Mouse (Mus musculus): Measurements from ENCODE around the gene Dock9. TPM values are rescaled to one million over a fixed set of nuclear protein-coding genes. Genes with fewer than 3 reads are reported as not detected.

Gene Dock9
- total and polyA plus RNA-seq, 3 experiments: 19.8 to 25.7 (median 24.0) TPM

DNA sequence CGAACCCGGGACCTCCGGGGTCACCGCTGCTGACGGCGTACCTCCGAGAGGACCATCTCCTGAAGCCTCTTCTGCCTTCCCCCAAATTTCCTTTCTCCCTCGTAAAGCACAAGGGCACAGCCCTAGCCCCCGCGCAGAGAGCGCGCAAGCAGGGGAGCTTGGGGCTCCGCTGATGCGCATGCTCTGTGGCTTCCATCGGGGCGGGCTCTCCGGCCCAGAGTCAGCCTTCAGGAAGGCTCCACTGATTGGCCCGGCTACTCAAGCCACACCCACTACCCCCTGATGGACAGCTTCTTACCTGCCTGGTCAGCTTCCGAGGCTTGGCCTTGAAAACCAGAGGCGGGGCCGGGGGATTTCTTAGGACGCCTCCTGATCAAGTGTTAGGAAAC lies 768 bp upstream of the Dock9 start:
- Histone ChIP-seq H3K27ac (peak overlapping the region; percentile 88), H3K36me3 (ENCODE audit: control insufficient read depth, insufficient read depth, low read length) (no peaks in the 10 kb centered on the region), H3K9ac (ENCODE audit: low read depth, low read length) (peak overlapping the region; percentile 85), H3K4me1 (ENCODE audit: control insufficient read depth, insufficient read depth, low read length) (peaks cover 3% of the 10 kb centered on the region), H3K79me2 (replicated peaks; ENCODE audit: control insufficient read depth, insufficient read depth, low read length) (no peaks in the 10 kb centered on the region), H3K4me3 (peak overlapping the region; percentile 73), H3K27me3 (ENCODE audit: control insufficient read depth, insufficient read depth, low read length) (no peaks in the 10 kb centered on the region)
- TF ChIP-seq EP300 (IDR thresholded peaks at IDR 0.05; ENCODE audit: insufficient read depth, low read depth, low read length) (no peak), POLR2A (IDR thresholded peaks at IDR 0.05; ENCODE audit: insufficient read depth, low read depth, low read length) (peak; percentile 92)
- DNase-seq: peak; percentile 88 to 92
- 2% methylated on average over 22 of the region's 22 CpGs for WGBS
- intact Hi-C loops (cut with DNase I): loop anchor here (5.0 kb wide), 3 partner anchors 79 to 151 kb away; partner anchors contain the start of gene Ubac2

DNA sequence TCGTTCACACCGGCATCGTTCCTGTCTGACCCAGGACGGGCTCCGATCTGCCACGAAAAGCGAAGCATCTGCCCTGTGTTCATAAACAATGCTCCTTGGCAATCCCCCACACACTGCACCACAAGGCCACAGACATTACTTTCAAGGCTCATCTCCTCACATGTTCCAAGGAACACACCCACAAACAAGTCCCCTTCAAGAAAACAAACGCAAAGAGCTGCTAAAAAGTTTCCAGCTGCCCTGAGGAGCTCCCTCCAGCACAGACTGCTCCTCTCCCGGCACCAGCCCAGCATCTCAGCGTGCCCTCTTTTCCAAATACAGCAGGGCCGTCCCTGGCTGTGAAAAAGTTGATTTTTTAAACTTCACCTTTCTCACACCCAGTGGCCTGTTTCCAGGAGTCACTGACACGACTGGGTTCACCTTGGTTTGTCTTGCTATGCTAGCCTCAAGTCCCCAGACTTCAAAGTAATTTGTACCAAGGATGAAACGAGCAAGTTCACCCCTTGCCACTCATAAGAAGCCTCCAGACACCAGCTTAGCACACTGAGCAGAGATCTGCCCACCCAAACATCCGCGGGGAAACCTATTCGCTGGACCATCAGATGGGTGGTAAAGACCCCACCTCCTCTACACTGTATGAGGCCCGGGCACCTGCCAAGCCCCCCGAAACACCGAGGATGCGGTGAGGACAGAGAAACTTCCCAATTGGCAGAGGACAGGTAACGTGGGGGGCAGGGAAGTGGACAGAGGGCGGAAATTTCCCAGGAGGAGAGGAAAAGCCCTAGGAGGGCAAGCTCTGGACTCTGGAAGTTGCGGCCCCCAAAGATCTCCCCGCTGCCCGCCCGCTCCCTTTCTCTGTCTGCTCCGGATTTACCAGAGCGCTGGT lies 823 bp downstream of the Dock9 start:
- Histone ChIP-seq H3K27me3 (ENCODE audit: control insufficient read depth, insufficient read depth, low read length) (no peaks in the 10 kb centered on the region), H3K4me3 (peak overlapping the region; percentile 73), H3K36me3 (ENCODE audit: control insufficient read depth, insufficient read depth, low read length) (no peaks in the 10 kb centered on the region), H3K4me1 (ENCODE audit: control insufficient read depth, insufficient read depth, low read length) (peaks cover 4% of the 10 kb centered on the region), H3K27ac (peak overlapping the region; percentile 88), H3K9ac (ENCODE audit: low read depth, low read length) (peak overlapping the region; percentile 73), H3K79me2 (replicated peaks; ENCODE audit: control insufficient read depth, insufficient read depth, low read length) (no peaks in the 10 kb centered on the region)
- TF ChIP-seq EP300 (IDR thresholded peaks at IDR 0.05; ENCODE audit: insufficient read depth, low read depth, low read length) (no peak), POLR2A (IDR thresholded peaks at IDR 0.05; ENCODE audit: insufficient read depth, low read depth, low read length) (no peak)
- 10% methylated on average over 28 of the region's 28 CpGs for WGBS
- DNase-seq: peak; percentile 18 to 41
- intact Hi-C loops (cut with DNase I): loop anchor here (2.0 to 5.0 kb wide), 4 partner anchors 16 to 150 kb away; partner anchors contain the start of gene Ubac2

DNA sequence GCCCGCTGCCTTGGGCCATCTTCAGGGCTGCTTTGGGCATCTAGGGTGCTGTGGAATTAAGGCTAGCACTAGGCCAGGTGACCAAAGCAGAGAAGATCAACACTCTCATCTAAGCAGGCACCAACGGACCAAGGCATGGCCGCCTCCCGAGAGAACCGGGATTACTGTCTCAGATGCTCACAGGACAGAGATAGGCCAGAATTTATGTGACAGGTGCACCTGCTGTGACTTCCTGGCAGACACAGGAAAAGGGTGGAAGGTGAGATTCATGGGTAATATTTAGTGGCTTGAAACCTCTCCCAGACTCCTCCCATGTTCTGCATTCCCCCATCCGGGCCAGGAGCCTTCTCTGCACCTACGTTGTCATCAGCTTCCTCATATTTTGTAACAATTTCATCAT lies 2.1 kb downstream of the Dock9 start:
- no peaks in the 10 kb centered on the region for H3K27me3 ChIP-seq (ENCODE audit: control insufficient read depth, insufficient read depth, low read length)
- H3K4me1 ChIP-seq (ENCODE audit: control insufficient read depth, insufficient read depth, low read length): peaks cover 4% of the 10 kb centered on the region
- 80% methylated on average over 7 of the region's 7 CpGs for WGBS
- no peaks in the 10 kb centered on the region for H3K36me3 ChIP-seq (ENCODE audit: control insufficient read depth, insufficient read depth, low read length)
- no peak overlapping the region for H3K4me3 ChIP-seq
- H3K27ac ChIP-seq: no peak overlapping the region
- no peaks in the 10 kb centered on the region for H3K79me2 ChIP-seq (replicated peaks; ENCODE audit: control insufficient read depth, insufficient read depth, low read length)
- intact Hi-C loops (cut with DNase I): loop anchor here (5.0 kb wide), 3 partner anchors 82 to 148 kb away; partner anchors contain the start of gene Ubac2
- no peak for DNase-seq
- no peak overlapping the region for H3K9ac ChIP-seq (ENCODE audit: low read depth, low read length)
- TF ChIP-seq POLR2A (IDR thresholded peaks at IDR 0.05; ENCODE audit: insufficient read depth, low read depth, low read length) (no peak), CTCF (IDR thresholded peaks at IDR 0.05) (no peak), EP300 (IDR thresholded peaks at IDR 0.05; ENCODE audit: insufficient read depth, low read depth, low read length) (no peak)

DNA sequence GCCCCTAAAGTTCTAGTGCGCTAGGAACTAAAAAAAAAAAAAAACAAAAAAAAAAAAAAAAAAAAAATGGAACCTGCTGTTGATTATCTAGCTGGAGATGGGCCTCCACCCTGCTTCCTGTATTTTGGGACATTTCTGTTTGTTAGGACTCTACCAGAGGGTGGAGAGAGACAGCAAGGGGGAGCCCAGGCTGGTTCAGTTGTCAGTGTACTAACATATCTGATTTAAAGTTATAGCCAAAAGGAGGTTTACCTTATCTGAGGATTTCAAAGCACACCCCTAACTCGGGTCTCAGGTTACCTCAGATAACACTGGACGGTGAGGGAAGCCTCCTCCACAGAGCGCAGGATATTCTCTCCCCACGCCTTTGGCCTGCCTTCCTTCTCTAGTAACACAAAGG lies 4.0 kb downstream of the Dock9 start:
- no peaks in the 10 kb centered on the region for H3K27me3 ChIP-seq (ENCODE audit: control insufficient read depth, insufficient read depth, low read length)
- peak in 1 of 2 experiments; percentile 38 for DNase-seq
- intact Hi-C loops (cut with DNase I): no loop called here
- no peak overlapping the region for H3K4me3 ChIP-seq
- H3K4me1 ChIP-seq (ENCODE audit: control insufficient read depth, insufficient read depth, low read length): peaks cover 4% of the 10 kb centered on the region
- H3K36me3 ChIP-seq (ENCODE audit: control insufficient read depth, insufficient read depth, low read length): no peaks in the 10 kb centered on the region
- WGBS: 35% methylated on average over 5 of the region's 5 CpGs
- TF ChIP-seq EP300 (IDR thresholded peaks at IDR 0.05; ENCODE audit: insufficient read depth, low read depth, low read length): no peak
- TF ChIP-seq CTCF (IDR thresholded peaks at IDR 0.05): peak; percentile 17; the same call in 1 of the 2 replicates
- H3K27ac ChIP-seq: peak overlapping the region; percentile 61
- H3K9ac ChIP-seq (ENCODE audit: low read depth, low read length): no peak overlapping the region
- no peaks in the 10 kb centered on the region for H3K79me2 ChIP-seq (replicated peaks; ENCODE audit: control insufficient read depth, insufficient read depth, low read length)

- Histone ChIP-seq H3K9ac (ENCODE audit: low read depth, low read length) (no peak overlapping the region), H3K4me1 (ENCODE audit: control insufficient read depth, insufficient read depth, low read length) (peaks cover 4% of the 10 kb centered on the region), H3K79me2 (replicated peaks; ENCODE audit: control insufficient read depth, insufficient read depth, low read length) (no peaks in the 10 kb centered on the region), H3K4me3 (no peak overlapping the region), H3K27ac (no peak overlapping the region), H3K36me3 (ENCODE audit: control insufficient read depth, insufficient read depth, low read length) (no peaks in the 10 kb centered on the region), H3K27me3 (ENCODE audit: control insufficient read depth, insufficient read depth, low read length) (no peaks in the 10 kb centered on the region)
- WGBS: 86% methylated on average over 2 of the region's 2 CpGs
- no peak for TF ChIP-seq EP300 (IDR thresholded peaks at IDR 0.05; ENCODE audit: insufficient read depth, low read depth, low read length)
- TF ChIP-seq POLR2A (IDR thresholded peaks at IDR 0.05; ENCODE audit: insufficient read depth, low read depth, low read length): no peak
- DNase-seq: no peak
- intact Hi-C loops (cut with DNase I): no loop called here
These were observed 5.7 kb downstream of the Dock9 start for GRCm38 (mm10) chr14:121791935-121792334.

DNA sequence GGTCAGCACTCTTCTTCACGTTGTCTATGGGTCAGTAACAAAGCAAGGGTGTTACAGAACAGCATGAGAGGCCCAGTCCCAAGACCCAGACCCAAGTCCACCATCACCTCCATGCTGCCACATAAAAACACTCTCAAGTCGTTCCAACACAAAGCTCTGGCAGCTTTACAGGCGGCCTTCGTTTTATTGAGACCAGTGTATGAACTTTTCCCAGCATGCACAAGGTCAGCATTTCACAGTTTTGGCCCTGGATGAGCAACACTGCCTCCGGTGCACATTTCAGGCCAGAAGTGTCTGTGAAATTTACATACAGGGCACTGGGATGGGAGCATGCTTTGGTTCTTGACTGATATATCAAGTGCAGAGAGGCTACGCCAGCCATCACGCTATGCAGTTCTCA lies 6.5 kb downstream of the Dock9 start:
- Histone ChIP-seq H3K27ac (no peak overlapping the region), H3K9ac (ENCODE audit: low read depth, low read length) (no peak overlapping the region), H3K4me3 (no peak overlapping the region), H3K36me3 (ENCODE audit: control insufficient read depth, insufficient read depth, low read length) (no peaks in the 10 kb centered on the region), H3K27me3 (ENCODE audit: control insufficient read depth, insufficient read depth, low read length) (no peaks in the 10 kb centered on the region), H3K4me1 (ENCODE audit: control insufficient read depth, insufficient read depth, low read length) (peaks cover 4% of the 10 kb centered on the region), H3K79me2 (replicated peaks; ENCODE audit: control insufficient read depth, insufficient read depth, low read length) (no peaks in the 10 kb centered on the region)
- DNase-seq: no peak
- intact Hi-C loops (cut with DNase I): no loop called here
- TF ChIP-seq EP300 (IDR thresholded peaks at IDR 0.05; ENCODE audit: insufficient read depth, low read depth, low read length) (no peak), POLR2A (IDR thresholded peaks at IDR 0.05; ENCODE audit: insufficient read depth, low read depth, low read length) (no peak), CTCF (IDR thresholded peaks at IDR 0.05) (no peak)
- 81% methylated on average over 7 of the region's 7 CpGs for WGBS
